In genomic region chr17:88370676-88371075, GRCm38 (mm10) we compare ENCODE assay signal across 11 mouse cellular contexts.
DNase-seq lines count a peak whose midpoint lies in the region.
"Had no signal": no experiment of that assay in that cellular context is flagged by ENCODE, and none has a peak within 500 bp of the region (broad histone marks: within the 10 kb centered on the region; RNA-seq: fewer than 3 reads in every experiment).

No protein-coding gene starts in this region.

- H3K27ac ChIP-seq in brown adipose tissue, adult 24 weeks (replicated peaks; ENCODE audit: low read depth, low read length), result peak overlapping the region; percentile 55
- H3K27ac ChIP-seq: embryonic facial prominence, embryonic 15.5 days; liver, embryonic 15.5 days; midbrain, embryonic 15.5 days had no signal

- intact Hi-C loops in heart, postnatal 25 days (cut with DNase I), result no loop called here

- no peaks in the 10 kb centered on the region; the same call in none of the 2 replicates for H3K4me1 ChIP-seq in brown adipose tissue, adult 24 weeks (ENCODE audit: control insufficient read depth, insufficient read depth, insufficient read length, low read length)
- H3K4me1 ChIP-seq: embryonic facial prominence, embryonic 15.5 days; liver, embryonic 15.5 days; midbrain, embryonic 15.5 days had no signal

- DNase-seq in cerebellum, adult 9-10 months, result peak; percentile 61
- DNase-seq in cerebellum, postnatal 4 days (ENCODE audit: low spot score in 2 of 2), result no peak
- DNase-seq in 3T3-L1 (ENCODE audit: low read depth, low spot score), result peak; percentile 32
- peak; percentile 4 for DNase-seq in heart, postnatal 25 days (ENCODE audit: low spot score)
- no peak for DNase-seq in urinary bladder, postnatal 4 days (ENCODE audit: low spot score in 2 of 2)
- no peak for DNase-seq in spleen, postnatal 36 days (ENCODE audit: low spot score in 2 of 2)
- DNase-seq in layer of hippocampus, adult 9-10 months (ENCODE audit: low spot score), result no peak

- 0 out of 2 replicates have a peak overlapping the region, but pooled peaks have one; percentile 4 for H3K4me3 ChIP-seq in brown adipose tissue, adult 24 weeks (ENCODE audit: insufficient read depth, low read depth, low read length)
- H3K4me3 ChIP-seq: embryonic facial prominence, embryonic 15.5 days; liver, embryonic 15.5 days; midbrain, embryonic 15.5 days had no signal

Comparison
In these comparisons a context has a peak if more than half of its experiments do, and no peak if none do; other contexts are left out.
1. DNase-seq: peak in cerebellum, adult 9-10 months (single experiment), 3T3-L1 (single experiment) and heart, postnatal 25 days (single experiment); none in cerebellum, postnatal 4 days (0 of 2), urinary bladder, postnatal 4 days (0 of 2), spleen, postnatal 36 days (0 of 2) and layer of hippocampus, adult 9-10 months (single experiment).